Mouse (Mus musculus) kidney, postnatal 4 days (tissue): ENCODE data around the gene Hexim2.

Experiments
- DNase-seq, 2 experiments: peaks; one replicate each; pipeline ENCODE4 v3.0.0; 2021; ENCODE audit warnings: mixed read lengths in 2 of 2

Hexim2 gene

GRCm38 (mm10) chr11:103111881-103112551, 20.2 kb upstream of the Hexim2 start:
- peak; percentile 77 to 87 for DNase-seq

GRCm38 (mm10) chr11:103112552-103112912, 19.7 kb upstream of the Hexim2 start:
- DNase-seq, result peak; percentile 32 to 44

- no peak for DNase-seq
Measured at GRCm38 (mm10) chr11:103113005-103113404, 19.2 kb upstream of the Hexim2 start.

- DNase-seq, result no peak
Measured at GRCm38 (mm10) chr11:103113771-103114170, 18.5 kb upstream of the Hexim2 start.

GRCm38 (mm10) chr11:103114270-103114943, 17.8 kb upstream of the Hexim2 start:
- no peak for DNase-seq

GRCm38 (mm10) chr11:103115163-103116007, 16.8 kb upstream of the Hexim2 start:
- peak; percentile 82 to 88 for DNase-seq

GRCm38 (mm10) chr11:103116008-103116818, 16.0 kb upstream of the Hexim2 start, which contains the start of gene Hexim1:
Gene Hexim1 (plus strand): TSS chr11:103116231.
- DNase-seq, result peak; percentile 99 to 100

- DNase-seq, result peak; percentile 83 to 90
Measured at GRCm38 (mm10) chr11:103116959-103117590, 15.2 kb upstream of the Hexim2 start.

- peak; percentile 75 to 82 for DNase-seq
Measured at GRCm38 (mm10) chr11:103117591-103118009, 14.6 kb upstream of the Hexim2 start.

- DNase-seq, result peak in 1 of 2 experiments; percentile 10
Measured at GRCm38 (mm10) chr11:103118866-103119265, 13.4 kb upstream of the Hexim2 start.

GRCm38 (mm10) chr11:103119609-103120008, 12.6 kb upstream of the Hexim2 start:
- DNase-seq, result no peak

GRCm38 (mm10) chr11:103120315-103120714, 11.9 kb upstream of the Hexim2 start:
- no peak for DNase-seq

GRCm38 (mm10) chr11:103132576-103133455, 587 bp downstream of the Hexim2 start:
- peak; percentile 100 for DNase-seq

- DNase-seq, result peak in 1 of 2 experiments; percentile 32
Measured at GRCm38 (mm10) chr11:103133456-103134185, 1.4 kb downstream of the Hexim2 start.

- DNase-seq, result no peak
Measured at GRCm38 (mm10) chr11:103134221-103134620, 2.0 kb downstream of the Hexim2 start.

- no peak for DNase-seq
Measured at GRCm38 (mm10) chr11:103136039-103136577, 3.9 kb downstream of the Hexim2 start.

- DNase-seq, result peak in 1 of 2 experiments; percentile 32
Measured at GRCm38 (mm10) chr11:103139951-103140762, 7.9 kb downstream of the Hexim2 start.

- no peak for DNase-seq
Measured at GRCm38 (mm10) chr11:103140763-103141100, 8.5 kb downstream of the Hexim2 start.
